Mouse (Mus musculus) frontal cortex, postnatal 36 days (tissue): ENCODE measurements at regions not wholly inside any gene's neighbourhood (a gene's known extent, or its start where the extent isn't known, plus 50 kb on each side); places are given as distances from the start of the nearest gene placed in this dataset.
"Not testable (repeated sequence)": the region's sequence is repeated elsewhere in the genome, so short reads cannot be mapped to it uniquely, and the experiment has no call there.

ENCODE experiments used
- DNase-seq, 2 experiments: peaks; one replicate each; pipeline ENCODE4 v3.0.0; 2022; ENCODE audit warnings: low spot score in 2 of 2

DNA sequence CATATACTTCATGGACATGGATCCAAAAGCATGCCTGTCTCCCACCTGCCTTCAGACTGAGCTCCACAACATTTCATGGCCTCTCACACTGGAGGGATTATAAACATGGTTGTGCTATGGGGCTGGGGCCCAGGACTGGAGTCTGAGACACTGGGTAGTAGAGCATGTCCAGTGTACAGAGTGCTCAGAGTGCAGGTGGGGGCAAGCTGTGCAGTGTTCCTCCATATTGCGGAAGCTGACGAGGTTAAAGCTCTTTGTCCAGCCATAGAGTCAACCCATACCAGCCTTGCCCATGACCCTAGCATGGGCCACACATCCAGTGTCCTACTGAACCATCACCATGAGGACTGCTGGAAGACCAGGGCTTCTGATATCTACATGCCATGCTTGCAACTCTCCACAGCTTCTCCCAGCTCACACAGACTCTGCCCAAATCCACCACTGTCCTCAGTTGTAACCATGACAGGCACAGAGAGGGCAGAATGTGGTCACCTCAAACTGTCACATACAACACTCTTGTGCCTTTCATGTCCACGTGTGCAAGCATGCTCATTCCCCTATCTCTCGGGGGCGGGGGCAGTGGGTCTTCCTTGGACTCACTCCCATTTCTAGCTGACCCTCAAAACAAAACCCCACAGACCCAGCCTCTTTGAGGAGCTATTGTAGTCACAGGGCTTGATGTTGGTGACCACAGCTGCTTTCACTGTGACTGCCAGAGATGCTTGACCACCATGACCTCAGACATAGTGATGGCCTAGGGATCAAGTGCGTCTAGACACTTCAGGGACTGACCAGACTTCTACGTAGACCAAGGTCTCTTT, 55.9 kb downstream of the Tmem121 start:
- no peak for DNase-seq

DNA sequence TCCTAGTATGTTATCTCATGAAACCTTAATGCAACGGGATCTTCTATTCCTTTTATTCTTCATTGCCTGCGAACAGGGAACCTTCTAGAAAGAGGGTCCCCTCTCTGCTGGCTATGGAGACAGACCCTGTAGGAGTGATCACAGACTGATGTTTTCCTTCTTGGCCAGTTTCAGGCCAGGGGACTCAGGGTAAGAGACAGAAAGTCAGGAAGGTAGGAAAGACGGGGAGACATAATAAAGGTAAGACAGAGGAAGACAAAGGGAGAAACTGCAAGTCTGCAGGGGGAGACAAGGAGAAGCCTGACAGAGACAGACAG, 56.4 kb downstream of the Tmem121 start:
- no peak for DNase-seq

DNA sequence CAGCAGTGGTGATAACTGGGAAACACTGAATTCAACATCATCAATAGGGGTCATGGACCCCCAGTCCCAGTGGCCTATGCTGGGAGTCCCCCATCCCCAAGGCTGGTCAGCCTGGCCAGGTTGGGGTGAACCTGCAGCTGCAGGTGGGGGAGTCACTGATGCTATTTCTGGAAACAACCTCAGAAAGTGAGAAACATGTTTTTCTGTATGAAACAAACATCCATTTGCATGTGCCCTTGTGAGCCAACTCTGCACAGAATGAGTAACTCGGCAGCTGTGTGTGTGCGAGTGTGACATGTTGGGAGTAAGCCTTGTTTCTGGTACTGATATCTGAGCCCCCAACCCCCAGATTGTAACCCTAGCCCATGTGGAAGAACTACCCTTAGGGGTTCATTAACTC, 59.0 kb downstream of the Tmem121 start:
- no peak for DNase-seq

DNA sequence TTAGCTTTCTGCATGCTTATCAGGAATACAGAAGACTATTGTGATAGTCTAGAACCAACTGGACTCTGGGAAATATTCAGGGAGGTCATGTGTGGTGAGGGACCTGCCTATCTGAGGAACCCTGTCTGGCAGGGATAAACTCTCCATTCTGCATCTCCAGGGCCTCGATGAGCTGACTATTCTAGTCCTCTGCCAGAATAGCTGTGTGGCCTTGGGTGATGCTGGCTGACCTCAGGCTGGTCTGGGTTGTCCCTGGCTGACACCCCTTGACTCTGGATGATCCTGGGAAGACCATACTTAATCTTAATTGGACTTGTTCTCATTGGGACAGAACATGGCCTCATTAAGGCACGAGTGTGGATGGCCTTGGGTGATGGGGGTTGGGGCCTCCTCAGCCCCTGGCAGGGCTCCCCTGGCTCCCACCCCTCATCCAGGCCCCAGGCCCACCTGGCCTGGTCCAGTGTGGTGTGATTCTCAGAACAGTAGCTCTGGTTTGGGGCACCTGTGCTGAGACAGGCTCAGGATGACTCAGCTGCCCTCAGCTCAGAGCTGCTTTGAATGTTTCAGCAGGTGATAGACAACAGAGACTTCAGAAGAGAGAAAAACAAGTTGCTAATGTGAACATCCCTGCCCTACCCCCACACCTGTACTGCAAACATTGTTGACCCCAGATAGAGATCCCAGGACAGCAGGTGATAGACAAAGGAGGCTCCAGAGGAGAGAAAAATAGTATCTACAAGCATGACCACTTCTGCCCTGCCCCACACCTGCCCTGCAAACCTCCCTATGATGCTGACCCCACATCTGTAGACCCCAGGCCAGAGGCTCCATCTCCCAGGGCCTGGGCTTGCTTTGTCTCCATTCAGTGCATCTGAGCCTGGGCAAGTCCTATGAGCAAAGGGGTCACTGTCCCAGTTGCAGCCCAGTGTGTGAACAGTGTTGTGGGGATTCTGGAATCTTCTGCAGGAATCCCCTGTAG, 68.0 kb downstream of the Tmem121 start:
- DNase-seq, result not testable (repeated sequence)

DNA sequence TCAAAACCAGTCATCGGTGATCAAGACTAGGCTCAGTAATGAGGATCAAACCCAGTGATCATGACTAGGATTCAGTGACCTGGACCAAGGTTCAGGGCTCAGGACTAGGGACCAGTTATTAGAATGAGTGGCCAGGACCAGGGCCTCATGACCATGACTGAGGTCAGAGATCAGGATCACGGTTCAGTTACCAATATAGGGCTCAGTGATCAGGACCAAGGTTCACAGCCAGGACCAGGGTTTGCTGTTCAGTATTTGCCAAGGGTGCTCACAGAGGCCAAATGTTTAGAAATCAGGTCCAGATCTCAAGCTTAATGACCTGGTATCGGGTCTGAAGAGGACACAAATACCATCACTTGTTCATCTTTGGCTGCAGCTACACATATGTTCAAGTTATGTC, 69.6 kb downstream of the Tmem121 start:
- DNase-seq, result no peak

DNA sequence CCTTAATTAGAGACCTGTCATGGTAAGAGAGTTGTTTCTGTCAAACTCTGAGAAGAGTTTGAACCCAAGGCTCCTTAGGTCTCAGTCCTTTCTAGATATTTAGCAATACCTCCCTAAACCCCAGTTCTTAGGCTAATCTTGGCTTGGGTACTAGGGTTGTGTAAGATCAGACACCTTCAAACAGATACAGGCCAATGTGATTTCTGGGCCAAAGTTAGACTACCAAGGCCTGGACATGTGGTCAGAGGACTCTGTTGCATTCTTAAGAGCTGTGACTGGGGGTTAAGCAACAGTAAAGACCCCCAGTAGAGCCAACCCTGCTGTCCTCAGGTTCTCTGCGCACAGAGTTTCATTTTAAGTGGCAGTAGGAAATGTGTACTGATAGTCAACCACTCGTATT, 70.9 kb downstream of the Tmem121 start:
- DNase-seq, result no peak

DNA sequence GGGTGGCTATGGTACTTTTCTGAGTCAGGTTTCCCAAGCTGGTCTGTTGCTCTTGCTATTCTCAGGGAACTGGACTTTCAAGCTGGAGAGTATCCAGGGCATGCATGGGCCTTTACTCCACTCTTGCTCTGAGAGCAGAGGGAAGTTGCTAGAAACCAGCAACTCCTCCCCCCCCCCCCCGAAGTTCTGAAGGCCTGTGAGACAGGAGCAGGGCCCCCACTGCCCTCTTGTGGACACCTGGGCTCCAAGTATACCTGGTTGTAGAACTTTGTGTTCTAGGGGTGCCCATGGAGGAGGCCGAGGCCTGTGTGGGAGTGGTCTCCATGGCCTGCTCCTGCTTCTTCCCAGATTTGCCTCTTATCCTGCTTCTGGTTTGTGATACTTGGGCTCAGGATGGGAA, 71.5 kb downstream of the Tmem121 start:
- DNase-seq, result no peak

DNA sequence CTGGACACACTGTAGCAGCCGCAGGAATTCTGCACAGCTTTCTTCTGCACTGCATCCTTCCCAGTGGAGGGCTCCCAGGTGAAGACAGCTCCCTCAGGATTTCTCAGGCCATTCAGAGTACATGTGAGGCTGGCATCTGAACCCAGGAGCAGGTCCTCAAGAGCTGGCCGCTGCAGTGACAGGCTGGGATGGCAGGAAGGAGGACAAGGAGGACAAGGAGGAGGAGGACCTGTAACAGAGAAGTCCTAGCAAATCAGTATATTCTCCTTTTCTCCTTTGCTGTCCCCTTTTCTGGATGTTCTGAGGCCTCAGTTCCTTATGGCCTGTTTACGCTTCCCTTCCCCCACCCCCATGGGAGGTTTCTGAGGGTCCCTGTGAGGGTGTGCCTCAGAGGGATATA, 73.7 kb downstream of the Tmem121 start:
- no peak for DNase-seq

DNA sequence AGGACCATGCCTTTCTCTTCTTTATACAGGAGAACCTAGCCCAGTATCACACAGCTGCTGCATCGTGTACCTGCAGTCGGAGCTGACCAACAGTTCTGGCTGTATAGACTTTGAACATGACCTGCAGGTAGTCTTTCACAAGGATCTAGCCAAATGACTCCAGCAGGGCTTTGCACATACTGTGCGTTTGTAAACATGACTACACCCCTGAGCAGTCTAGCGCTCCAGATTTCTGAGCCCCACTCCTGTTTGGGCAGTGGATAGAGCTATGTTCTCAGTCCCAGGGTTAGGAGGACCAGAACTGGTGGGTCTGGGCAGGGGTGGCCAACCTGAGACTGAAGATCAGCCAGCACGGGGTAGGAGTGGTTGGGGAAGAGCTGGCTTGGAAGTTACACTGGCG, 74.6 kb downstream of the Tmem121 start:
- DNase-seq, result no peak

DNA sequence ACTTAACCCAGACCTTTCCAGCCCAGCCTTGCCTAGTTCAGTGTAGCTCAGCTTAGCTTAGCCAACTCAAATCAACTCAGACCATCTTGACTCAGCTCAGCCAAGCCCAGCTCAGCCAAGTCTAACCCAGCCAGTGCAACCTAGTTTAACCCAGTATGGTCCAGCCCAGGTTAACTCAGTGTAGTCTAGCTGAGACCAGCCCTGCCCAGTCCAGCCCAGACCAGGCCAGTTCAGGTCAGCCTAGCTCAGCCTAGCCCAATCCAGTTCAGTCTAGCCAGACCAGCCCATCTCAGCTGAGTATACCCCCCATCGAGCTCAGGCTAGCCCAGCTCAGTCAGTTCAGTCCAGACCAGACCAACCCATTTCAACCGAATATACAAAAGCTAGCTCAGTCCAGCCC, 90.2 kb downstream of the Tmem121 start:
- DNase-seq, result no peak

DNA sequence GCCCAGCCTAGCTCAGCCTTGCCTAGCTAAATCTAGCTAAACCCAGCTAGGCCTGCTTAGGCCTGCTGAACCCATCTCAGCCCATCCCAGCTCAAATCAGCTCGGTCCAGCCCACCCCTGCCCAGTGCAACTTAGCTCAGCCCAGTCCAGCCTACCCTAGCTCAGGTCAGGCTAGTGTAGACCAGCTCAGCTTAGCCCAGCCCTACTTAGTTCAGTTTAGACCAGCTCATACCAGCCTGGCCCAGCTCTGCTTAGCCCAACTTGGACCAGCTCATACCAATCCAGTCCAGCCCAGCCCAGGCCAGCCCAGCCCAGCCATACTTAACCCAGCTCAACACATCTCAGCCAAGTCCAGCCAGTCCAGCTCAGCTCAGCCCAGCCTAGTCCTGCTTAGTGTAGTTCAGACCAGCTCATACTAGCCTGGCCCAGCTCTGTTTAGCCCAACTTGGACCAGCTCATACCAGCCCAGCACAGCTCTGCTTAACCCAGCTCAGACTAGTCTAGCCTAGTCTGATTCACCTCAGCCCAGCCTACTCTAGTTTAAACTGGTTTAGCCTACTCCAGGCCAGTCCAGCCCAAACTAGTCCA, 90.7 kb downstream of the Tmem121 start:
- DNase-seq, result no peak

DNA sequence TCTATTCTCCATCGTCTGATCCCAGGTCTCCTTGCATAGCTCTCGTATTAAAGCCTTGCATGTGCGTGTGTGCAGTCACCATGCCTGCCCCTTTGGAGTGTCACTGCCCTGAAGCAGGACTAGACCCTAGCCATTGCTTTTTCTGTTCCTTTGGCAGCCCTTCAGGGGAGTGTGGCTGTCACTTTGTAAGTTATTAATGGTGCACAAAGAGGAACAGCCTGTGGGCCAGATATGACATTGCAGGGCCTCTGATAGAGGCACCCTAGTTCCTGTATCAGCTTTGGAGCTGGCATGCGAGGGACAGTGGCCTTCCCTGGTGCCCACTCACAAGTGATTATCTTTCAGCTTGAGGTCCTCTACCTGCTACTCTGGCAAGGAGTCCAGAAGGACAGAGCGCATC, 92.0 kb downstream of the Tmem121 start:
- no peak for DNase-seq

DNA sequence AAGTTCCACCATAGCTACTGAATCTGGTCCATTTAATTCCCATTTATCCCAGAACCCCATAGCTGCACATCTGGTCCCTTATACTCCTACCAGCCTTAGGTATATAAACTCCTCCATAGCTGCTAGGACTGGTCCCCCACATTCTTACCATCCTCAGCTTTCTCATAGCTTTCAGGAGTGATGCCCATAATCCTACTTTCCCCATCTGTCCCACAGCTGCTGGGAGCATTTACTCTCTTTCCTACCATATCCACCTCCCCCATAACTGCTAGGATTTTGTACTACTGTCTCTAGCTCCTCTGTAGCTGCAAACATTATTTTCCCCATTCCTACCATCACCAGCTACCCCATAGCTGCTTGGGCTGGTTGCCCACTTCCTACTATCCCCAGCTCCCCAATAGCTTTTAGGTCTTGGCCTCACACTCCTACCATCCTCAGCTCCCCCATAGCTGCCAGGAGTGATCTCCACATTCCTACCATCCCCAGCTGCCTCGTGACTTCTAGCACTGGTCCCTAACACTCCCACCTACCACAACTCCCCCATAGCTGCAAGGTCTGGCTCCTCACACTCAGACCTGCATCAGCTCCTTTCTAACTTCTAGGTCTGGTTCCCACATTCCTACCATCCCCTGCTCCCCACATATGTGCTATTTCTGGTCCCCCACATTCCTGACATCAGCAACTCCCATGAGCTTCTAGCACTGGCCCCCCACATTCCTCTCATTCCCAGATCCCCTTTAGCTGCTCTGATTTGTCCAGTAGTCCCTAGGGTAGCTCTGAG, 106.5 kb downstream of the Tmem121 start:
- peak; percentile 41 to 43 for DNase-seq

DNA sequence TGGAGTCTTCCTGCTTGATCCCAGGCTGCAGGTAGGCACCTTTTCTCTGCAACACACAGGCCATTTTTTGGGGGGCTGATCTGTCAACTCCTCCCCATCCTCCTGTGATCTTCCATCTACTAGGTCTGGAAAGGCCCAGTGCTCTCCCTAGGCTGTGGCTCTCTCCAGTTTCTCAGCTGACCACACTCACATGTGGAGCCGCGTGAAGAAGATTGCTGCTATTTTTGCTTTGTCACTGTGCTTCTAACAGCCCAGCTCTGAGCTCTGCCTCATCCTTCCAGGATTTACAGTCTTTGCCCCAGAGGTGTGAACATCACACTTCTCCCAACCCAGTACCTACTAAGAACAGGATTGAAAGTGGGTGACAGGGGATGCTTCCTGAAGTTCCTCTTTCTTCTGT, 110.2 kb downstream of the Tmem121 start:
- DNase-seq, result peak; percentile 46 to 49

DNA sequence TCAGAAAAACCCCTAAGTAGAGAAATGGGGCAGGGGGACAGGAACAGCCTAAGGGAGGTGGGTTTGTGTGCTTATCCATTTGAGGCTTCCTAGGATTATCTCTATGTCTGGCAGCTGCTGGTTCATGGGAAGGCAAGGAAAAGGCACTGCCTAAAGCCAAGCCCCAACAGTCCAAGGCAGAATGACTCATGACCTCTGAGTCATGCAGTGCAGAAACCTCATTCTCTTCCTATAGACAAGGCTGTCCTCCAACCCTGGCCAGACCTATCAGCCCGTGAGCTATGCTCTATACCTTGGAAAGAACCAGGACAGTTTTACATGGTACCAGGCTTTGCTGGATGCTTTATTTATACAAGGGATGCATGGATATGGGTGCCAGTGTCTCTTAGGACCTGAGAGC, 120.2 kb downstream of the Tmem121 start:
- no peak for DNase-seq

DNA sequence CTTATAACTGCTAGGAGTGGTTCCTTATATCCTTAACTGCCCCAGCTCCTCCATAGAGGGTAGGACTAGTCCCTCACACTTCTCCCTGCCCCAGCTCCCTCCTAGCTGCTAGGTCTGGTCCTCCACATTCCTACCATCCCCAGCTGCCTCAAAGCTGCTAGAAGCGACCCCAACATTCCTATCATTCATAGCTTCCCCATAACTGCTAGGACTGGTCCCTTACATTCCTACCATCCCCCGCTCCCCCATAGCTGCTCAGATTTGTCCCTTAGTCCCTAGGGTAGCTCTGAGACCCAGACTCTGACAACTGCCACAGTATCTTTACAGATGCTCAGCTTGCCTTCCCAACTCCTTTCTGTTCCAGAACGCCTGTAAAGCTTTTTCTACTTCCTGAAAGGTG, 127.6 kb downstream of the Tmem121 start:
- DNase-seq, result no peak

DNA sequence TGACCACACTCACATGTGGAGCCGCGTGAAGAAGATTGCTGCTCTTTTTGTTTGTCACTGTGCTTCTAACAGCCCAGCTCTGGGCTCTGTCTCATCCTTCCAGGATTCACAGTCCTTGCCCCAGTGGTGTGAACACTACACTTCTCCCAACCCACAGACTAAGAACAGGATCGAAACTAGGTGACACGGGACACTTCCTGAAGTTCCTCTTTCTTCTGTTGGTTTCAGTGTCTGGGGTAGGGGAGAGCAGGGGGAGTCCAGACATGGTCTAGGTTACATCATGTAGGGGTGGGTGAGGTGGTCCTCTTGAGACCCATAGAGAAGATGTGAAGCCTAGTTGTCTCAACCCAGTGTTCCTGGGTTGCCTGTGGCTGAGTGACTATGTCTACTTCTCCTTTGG, 128.9 kb downstream of the Tmem121 start:
- DNase-seq, result no peak

DNA sequence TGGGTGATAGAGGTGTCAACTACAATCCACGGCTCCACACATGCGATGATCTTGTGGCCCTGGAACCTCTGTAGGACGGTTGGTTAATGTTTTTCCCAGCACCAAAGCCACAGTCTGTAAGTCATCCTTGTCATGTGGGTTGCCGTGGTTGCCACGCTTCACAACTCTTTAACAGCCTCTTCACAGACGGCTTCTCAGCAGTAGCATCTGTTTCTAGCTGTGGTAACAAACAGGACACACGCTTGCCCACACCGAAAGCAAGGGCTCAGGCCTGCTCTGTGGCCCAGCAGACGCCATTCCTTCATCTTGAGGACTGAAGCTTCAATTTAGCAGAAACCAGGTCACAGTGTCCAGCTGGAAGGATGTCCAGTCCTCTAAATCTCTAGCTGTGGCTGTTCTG, 135.4 kb downstream of the Tmem121 start:
- DNase-seq, result peak in 1 of 2 experiments; percentile 10

DNA sequence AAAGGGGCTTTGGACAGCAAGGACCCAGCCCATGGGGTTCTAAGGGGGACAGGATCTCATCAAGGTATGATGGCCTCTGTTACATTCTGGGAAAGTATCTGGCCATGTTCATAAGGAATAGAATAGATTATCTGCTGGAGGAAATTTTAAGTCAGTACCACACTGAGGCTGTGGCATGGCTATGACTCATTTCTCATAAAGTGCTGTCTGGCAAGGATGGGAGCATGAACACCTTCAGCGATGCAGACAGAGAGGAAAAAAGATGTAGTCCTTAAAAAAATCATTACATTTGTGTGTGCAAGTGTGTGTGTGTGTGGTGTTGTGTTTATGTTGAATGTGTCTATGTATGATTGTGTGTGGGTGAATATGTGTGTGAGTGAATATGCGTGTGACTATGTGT, 136.4 kb downstream of the Tmem121 start:
- peak in 1 of 2 experiments; percentile 12 for DNase-seq

DNA sequence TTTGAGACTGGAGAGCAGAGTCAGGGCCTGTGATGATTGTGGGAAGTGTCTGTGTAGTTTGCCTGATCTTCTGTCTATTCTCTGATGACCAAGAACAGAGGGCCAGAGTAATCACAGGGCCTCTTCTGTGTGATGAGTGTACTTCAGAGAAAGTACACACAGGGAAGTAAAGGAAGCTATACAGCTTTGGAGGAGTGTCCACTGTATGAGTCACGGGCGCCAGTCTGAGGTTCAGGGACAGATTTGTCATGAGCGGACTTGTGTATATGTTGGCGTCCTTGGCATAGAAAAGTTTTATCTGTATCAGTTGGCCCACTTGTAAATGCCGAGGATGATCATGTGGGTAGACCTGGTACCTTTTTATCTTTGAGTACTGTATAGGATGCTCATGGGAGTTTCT, 142.1 kb downstream of the Tmem121 start:
- DNase-seq, result no peak

DNA sequence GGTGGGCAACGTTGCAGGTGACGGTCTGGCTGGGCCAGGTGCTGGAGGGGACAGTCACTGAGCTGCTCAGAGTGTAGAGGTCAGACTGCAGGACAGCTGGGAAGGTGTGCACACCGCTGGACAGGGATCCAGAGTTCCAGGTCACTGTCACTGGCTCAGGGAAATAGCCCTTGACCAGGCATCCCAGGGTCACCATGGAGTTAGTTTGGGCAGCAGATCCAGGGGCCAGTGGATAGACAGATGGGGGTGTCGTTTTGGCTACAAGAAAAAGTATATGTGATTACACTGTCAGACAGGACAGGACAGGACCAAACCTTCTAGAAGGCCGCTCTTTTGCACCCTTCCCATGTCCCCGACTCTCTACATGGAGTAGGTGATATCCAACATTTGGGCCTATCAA, 144.5 kb downstream of the Tmem121 start:
- no peak for DNase-seq

DNA sequence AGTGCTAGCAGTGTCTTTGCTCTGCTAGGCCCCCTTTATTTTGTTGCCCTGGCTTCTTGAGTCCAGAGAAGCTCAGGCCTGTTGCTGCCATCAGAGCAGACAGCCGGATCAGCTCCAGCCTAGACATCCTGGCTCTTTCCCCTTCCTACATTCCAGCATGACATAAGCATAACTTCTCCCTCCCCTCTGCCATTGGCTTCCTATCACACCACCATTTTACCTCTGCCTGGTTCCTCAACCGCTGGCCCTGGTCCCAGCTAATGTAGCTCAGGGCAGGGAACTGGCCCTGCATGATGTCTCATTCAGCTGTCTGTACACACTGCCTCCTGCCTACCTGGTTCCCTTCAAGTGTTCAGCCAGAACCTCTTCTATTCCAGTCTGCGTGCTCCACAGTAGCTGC, 146.5 kb downstream of the Tmem121 start:
- DNase-seq, result no peak
